Mouse (Mus musculus) adrenal gland, postnatal 36 days (tissue): ENCODE results near the gene Palld. TPM values are rescaled to one million over a fixed set of nuclear protein-coding genes. Genes with fewer than 3 reads are reported as not detected.

Experiments
- DNase-seq, 2 experiments: peaks; one replicate each; pipeline ENCODE4 v3.0.0; 2021; ENCODE audit warnings: mixed read lengths in 1 of 2
- total RNA-seq, 2 experiments: library from RNA; stranded (reverse); gene quantifications; 2 replicates each; pipeline ENCODE4 v1.2.3; 2021

Palld gene
- total RNA-seq, 2 experiments from 2014 or later: 33.2 to 46.8 TPM

GRCm38 (mm10) chr8:61866920-61867319, 35.6 kb downstream of the Palld start:
- no peak for DNase-seq

- no peak for DNase-seq
Observed at GRCm38 (mm10) chr8:61865365-61865764, 37.1 kb downstream of the Palld start.

- DNase-seq: no peak
Observed at GRCm38 (mm10) chr8:61851270-61851669, 51.2 kb downstream of the Palld start.

GRCm38 (mm10) chr8:61848581-61849162, 53.8 kb downstream of the Palld start:
- DNase-seq: no peak

DNA sequence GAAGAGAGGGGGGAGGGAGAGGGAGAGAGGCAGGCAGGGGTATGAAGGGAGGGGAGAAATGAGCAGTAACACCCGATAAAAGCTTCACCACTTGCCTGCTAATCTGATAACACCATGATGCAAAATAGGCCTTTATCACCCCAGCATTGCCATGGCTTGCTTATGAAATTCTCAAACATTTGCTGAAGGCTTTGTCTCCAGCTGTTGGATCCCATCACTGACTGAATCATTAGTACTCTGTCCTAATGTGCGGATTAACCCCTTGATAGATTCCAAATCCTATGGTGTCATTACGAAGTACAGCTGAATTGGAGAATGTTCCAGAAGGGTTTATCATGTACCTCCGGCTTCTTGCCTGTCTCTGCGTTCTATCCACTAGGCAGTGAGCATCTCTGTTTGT, 55.0 kb downstream of the Palld start:
- DNase-seq: no peak

DNA sequence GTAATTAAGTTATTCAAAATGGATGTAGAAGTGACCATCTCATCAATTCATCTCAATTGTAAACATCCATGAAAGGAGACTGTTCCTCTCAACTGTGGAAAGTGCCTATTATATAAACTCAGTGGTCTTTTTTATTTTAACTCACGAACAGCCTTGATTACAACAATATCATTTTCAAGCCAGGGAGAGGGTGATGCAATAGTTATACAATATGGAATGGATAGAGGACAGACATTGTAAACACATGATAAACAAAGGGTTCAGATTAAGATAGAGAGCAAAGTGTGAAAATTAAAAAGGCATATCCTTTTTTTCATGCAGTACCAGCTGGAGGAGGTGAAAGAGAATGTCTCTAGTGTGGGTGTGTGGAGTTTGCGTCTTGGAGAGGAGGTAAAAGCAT, 57.5 kb downstream of the Palld start:
- no peak for DNase-seq

DNA sequence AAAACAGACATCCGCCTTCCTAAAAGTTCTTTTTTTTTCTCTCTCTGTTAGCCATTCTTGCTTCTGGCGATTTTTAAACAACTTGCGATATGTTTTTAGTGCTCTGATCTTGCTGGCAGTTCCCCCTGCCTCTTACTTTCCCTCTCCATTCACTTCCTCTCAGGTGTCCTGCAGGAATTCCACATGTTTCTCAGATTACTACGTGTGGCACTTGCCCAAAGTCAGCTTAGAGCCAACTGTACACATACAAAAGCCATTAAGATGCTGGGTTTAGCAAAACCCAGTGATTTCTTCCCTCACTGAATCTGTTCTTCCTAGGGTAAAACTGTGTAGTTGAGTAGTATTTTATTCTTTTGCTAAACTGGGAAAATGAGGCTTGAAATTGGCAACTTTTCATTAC, 57.9 kb downstream of the Palld start:
- DNase-seq: no peak

- DNase-seq: no peak
Observed at GRCm38 (mm10) chr8:61843776-61844175, 58.7 kb downstream of the Palld start.

DNA sequence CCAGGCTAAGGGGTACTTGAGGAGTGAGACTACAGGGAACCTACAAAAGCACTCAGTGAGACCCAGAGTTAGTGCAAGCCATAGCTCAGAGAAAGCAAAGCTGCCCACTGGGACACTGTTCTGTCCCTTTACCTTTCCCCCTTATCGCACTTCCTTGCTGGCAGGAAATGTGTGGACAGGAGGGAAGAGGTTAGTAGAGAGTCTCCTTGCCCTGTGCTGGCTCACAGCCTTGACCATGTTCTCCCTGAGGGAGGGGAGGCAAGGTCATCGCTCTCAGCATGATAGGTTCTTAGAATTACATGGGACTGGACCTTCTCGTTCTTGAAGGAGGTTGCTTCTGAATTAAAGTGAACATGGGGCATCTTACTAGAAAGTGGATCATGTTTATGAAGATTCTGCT, 69.3 kb downstream of the Palld start:
- DNase-seq: peak; percentile 2 to 23

- DNase-seq: no peak
Observed at GRCm38 (mm10) chr8:61831944-61832343, 70.5 kb downstream of the Palld start.

- no peak for DNase-seq
Observed at GRCm38 (mm10) chr8:61830821-61831220, 71.7 kb downstream of the Palld start.

DNA sequence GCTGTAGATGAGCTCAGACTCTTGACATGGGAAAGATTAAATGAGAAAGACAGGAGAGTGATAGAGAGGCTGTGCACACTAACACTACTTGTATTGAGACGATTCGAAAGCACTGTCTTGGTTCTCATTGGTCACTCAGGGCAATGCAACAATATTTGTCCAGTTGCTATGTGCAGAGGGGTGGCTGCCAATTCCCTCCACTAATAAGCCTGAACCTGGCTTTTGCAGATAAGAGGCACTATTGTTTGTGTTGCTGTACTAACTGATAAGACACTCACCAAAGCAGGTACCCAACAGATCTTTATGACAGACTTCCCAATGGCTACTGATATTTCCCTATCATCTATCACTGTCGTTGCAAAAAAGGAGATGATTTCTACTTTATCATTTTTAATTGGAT, 77.9 kb downstream of the Palld start:
- DNase-seq: no peak

GRCm38 (mm10) chr8:61823157-61823556, 79.3 kb downstream of the Palld start:
- no peak for DNase-seq

- DNase-seq: peak; percentile 36 to 37
Observed at GRCm38 (mm10) chr8:61803764-61804163, 98.7 kb downstream of the Palld start.

GRCm38 (mm10) chr8:61802840-61803239, 99.7 kb downstream of the Palld start:
- peak in 1 of 2 experiments; percentile 40 for DNase-seq

- DNase-seq: peak; percentile 20 to 22
Observed at GRCm38 (mm10) chr8:61797391-61797947, 105.0 kb downstream of the Palld start.

DNA sequence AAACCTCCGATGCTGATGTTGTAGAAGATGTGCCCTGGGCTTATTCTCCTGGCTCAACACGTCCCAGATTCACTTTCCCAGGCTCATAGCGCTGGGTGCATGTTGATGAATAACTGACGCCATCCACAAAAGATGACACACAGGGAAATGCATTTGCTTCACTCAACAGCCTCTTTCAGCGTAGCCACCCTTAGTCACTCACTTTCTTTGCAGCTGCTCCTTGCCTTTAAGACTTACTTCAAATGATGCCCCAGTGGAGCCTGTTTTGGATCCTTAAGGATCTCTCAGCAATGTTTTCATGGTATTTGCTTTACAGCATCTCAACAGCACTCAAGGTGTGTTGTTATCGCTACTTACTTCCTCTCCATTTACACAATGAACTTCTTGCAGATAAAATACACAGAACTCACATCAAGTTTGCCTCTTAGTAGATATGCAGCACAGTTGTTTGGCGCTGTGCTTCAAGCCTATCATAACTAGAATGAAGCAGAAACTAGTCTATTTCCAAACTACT, 105.9 kb downstream of the Palld start:
- DNase-seq: no peak

GRCm38 (mm10) chr8:61789946-61790345, 112.5 kb downstream of the Palld start:
- DNase-seq: no peak

DNA sequence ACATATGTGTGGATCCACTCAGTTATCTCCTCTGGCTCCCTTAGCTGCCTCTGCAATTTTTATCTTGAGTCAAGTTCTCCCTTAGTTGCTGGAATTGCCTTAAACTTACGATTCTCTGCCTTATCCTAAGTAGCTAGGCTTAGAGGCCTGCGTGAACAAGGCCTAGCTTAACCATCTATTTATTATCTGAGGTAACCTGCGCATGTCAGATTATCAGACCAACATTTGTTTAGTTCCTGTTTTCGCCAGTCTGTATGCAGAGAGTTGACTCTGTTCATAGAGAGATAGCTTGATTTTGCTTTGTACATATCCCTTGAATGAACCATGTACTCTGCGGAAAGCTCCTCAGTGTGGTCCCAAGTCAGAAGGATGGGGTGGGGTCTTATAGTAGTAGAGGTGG, 113.2 kb downstream of the Palld start:
- DNase-seq: no peak

DNA sequence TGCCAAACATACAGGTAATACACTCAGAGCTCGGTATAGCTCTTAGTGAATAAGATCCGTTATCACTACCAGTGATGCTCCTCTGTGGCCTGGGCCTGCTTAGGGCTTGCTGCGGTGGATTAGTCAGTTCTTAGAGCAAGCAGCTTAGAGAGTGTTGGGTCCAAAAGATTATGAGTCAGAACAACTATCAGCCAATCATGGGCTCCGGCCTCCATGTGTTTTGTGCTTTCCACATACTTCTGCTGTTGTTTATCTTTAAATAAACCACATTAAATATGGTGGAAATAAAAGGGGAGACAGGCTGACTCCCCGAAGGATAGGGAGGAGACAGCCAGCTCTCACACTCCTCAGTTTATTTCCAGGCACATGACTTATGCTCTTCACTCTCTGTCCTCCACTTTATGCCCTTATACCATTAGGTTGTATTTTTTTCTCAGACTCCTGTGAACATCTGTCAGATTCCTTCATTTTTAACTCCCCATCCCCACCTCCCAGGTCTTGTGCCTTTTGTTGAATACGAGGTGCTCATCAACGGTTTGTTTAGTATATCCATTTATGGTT, 119.5 kb downstream of the Palld start:
- no peak for DNase-seq

DNA sequence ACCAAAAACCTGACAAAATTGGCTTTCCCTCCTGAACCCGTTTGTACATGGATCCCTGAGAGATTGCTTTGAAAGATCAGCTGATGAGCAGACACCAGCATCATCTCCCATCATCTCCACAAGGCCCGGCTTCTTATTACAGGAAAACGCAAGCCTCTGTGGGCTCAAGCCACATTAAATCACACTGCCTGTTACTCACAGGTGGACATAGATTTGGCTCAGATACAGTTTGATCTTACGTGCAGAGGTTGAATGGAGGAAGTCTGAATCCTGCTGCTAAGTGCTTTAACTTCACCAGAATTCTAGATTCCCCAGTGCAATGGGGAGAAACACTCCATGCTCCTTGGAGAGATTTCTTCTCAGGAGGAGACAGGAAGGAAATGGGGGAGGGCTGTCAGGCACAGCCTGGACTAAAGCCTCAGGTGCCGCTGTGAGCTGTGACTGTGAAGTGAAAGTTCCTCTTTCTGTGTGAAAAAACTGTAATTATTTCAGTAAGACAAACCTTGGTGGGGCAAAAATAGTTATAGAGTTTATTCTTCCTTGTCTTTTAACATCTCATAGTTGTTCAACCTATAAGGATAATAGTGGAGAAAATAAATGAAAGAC, 121.7 kb downstream of the Palld start:
- DNase-seq: no peak

GRCm38 (mm10) chr8:61778194-61778593, 124.3 kb downstream of the Palld start:
- DNase-seq: no peak

DNA sequence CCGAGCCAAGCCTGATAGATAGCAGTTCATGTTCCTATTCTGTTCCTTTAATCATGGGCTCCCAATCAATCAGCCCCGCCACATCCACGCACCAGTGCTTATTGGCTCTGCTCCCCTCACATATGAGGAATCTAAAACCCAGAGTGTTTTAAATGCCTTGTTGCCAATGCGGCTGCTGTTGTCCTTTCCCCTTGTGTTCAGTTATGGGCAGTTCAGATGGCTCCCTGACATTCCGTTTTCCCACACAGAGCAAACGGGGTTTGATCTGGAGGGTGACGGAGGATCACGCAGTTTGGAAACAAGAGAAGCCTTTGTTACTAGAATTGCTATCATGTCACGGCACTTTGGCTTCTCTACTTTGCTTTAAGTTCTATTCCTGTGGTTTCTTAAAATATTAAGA, 125.9 kb downstream of the Palld start:
- no peak for DNase-seq

GRCm38 (mm10) chr8:61775936-61776335, 126.6 kb downstream of the Palld start:
- no peak for DNase-seq
